Mouse (Mus musculus) A20 (cell line): ENCODE data around the gene Trpt1.

Experiments
- DNase-seq: peaks from one replicate; pipeline ENCODE4 v3.0.0-alpha.2; 2011; ENCODE audit warnings: low read depth, low spot score

Gene Trpt1

DNA sequence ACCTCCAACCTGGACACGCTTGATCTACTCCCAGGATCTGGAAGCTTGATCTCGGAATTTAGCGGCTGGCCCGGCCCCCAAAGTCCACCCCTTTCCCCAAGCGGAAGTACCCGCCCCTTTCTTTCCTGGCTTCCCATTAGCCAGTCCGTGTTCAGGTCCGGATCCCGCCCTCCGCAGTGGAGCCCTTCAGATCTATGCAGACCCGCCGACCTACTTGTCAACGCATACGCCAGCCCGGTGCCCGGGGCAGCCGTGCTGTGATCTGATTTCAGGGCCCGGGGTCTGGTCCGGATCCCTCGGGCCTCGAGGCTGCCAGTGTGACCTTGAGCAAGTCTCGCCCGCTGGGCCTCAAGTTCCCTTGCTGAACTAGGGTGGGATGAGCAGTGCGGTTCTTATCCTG is at the start of gene Trpt1, which contains the start of gene Nudt22:
Gene Trpt1, plus strand, starts transcription at position 126 of the 400 bp plus-strand sequence.
Gene Nudt22, minus strand, starts transcription at position 112 of the 400 bp plus-strand sequence.
- peak; percentile 82 for DNase-seq

- no peak for DNase-seq
Measured at GRCm38 (mm10) chr19:6947742-6948141, 48.2 kb upstream of the Trpt1 start.

- DNase-seq: no peak
Measured at GRCm38 (mm10) chr19:6948186-6948585, 47.7 kb upstream of the Trpt1 start.

- DNase-seq: no peak
Measured at GRCm38 (mm10) chr19:6949532-6949931, 46.4 kb upstream of the Trpt1 start.

DNA sequence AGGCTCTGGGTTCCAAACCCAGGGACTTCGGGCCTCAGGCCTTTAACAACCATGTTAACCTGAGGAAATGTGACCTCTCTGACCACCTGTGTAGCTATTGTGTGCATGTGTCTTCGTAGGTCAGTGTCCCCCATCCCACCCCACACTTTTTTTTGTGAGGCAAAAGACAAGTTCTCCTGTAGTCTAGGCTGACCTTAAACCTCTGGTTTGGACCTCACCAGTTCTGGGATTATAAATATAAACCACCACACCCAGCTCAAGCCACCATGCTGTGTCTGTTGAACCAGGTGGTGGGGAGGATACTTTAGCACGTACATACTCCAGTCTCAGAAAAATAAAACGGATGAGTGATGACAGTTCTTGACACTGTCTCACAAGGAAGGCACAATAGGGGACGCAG is 46.0 kb upstream of the Trpt1 start:
- no peak for DNase-seq

DNA sequence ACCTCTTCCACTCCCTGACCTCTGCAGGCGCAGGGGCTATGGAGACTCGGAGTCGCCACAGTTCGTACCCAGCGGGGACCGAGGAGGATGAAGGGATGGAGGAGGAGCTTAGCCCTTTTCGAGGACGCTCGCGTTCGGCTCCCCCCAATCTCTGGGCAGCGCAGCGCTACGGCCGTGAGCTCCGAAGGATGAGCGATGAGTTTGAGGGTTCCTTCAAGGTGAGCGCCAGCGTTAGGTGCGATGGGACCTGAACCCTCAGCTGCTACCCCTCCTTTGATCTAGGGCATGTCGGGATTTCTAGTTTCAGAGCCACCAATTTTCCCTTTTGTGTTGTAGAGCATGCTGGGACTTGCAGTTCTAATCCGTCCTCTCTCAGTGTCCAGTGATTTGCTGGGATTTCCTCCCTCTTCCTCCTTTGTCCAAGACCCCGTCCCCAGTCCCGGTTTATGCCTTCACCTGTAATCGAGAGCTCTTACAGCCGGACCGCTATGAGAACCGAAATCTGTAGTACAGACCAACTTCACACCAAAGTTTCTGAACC is 45.2 kb upstream of the Trpt1 start:
- peak; percentile 77 for DNase-seq

DNA sequence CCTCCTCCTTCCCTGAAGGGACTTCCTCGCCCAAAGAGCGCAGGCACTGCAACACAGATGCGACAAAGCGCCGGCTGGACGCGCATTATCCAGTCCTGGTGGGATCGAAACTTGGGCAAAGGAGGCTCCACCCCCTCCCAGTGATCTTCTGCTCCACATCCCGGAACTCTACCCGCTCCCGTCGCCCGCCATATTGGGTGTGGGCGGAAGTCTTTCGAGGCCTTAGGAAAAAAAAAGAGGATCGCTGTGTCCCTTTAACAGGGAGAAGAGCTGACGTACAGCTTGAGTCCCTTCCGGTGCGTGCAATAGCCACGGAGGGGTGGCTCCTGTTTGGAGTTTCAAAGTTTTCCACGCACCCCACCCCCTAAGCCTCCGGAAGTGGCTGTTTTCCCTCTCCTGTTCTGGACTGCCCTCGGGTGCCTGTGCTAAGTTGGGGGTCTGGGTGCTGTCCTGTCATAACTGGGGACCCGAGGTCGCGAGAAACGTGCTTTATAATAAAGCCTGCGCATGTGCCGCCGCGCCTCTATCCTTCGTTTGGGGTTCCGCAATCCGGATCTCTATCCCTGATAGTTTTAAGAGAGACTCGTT is 44.5 kb upstream of the Trpt1 start:
- peak; percentile 89 for DNase-seq

GRCm38 (mm10) chr19:6951994-6952711 is 43.8 kb upstream of the Trpt1 start:
- DNase-seq: peak; percentile 64

DNA sequence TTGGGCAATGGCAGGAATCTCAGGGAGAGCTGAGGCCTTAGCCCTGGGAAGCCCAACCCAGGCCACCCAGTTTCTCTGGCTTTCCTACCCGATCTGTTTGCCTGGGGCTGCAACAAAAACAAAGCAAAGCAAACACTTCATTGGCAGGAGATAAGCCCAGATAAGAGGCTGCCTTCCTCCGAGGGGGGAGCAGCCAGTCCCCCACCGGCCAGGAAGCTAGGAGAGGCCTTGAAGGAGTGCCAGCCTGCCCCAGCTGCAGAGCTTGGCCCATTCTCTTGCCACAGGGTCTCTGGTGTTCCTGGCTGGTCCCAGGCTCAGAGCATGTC is 43.3 kb upstream of the Trpt1 start:
- DNase-seq: no peak

DNA sequence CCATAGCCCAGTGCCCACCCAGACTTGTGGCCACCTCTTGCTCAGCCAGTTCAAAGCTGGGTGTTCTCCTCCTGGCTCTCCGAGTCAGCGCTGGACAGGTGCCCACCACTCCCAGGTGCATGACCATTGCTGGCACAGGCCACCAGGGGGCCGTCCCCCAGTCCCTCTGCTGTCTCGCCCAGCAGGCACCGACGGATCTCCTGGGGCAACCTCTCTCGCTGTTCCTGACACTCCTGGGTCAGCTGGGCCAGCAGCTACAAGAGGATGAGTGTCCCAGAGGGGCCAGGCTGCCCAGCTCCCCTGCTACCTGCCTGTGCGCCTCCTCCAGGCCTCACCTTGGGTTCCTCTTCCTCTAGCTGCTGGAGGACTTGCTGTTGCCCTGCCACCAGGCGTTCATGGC is 41.9 kb upstream of the Trpt1 start:
- DNase-seq: peak; percentile 47

DNA sequence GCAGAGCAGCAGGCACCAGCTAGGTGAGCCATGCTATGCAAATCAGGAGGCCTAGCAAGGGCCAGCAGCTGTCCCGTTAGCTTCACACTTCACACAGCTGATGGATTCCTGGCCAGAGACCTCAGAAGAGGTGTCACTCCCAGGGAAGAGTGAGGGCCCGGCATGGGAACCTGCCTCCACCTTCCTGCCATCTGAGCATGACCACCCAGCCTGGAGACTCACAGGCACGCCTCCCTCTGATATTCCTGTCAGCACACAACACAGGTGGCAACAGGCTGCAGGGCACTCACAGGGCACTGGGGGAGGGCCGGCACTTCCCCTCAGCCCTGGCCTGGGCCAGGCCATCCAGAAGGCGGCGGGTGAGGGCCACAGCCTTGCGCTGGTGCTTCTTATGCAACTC is 40.5 kb upstream of the Trpt1 start:
- peak; percentile 60 for DNase-seq

DNA sequence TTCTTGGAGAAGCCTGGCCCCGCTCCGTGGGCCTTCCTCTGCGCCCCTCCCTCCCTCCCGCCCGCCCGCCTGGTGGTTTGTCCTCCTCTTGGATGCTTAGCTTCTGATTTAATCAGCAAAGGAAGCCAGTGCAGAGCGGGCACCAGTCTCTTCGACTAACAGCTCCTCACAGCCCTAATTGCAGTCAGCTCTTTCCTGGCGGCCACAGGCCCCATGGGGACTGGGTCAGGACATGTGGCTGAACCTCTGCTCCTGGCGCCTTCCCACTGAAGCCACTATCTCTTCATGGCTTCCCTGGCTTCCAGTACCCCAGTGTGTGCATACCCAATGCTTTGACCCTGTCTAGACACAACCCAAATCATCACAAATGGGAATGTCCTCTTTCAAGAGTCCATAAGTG is 39.5 kb upstream of the Trpt1 start:
- no peak for DNase-seq

GRCm38 (mm10) chr19:6968491-6969271 is 27.2 kb upstream of the Trpt1 start:
- peak; percentile 47 for DNase-seq

DNA sequence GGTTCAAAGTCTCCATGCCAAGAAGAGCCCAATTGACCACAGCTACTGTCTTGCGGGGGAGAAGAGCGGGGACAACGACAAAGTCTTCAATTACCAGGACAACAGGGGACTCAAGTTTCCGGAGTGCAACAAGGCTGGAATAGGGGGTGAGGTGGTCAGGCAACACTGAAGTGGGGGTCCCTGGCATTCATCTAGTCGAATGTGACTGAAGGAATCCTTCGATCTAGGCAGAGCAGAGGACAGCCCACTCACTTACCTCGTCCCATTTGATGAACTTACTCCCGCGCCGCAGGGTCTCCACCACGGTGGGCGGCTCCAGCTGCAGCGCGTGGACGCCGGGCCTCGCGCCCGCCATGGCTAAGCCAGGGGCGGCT is 26.7 kb upstream of the Trpt1 start:
- no peak for DNase-seq

DNA sequence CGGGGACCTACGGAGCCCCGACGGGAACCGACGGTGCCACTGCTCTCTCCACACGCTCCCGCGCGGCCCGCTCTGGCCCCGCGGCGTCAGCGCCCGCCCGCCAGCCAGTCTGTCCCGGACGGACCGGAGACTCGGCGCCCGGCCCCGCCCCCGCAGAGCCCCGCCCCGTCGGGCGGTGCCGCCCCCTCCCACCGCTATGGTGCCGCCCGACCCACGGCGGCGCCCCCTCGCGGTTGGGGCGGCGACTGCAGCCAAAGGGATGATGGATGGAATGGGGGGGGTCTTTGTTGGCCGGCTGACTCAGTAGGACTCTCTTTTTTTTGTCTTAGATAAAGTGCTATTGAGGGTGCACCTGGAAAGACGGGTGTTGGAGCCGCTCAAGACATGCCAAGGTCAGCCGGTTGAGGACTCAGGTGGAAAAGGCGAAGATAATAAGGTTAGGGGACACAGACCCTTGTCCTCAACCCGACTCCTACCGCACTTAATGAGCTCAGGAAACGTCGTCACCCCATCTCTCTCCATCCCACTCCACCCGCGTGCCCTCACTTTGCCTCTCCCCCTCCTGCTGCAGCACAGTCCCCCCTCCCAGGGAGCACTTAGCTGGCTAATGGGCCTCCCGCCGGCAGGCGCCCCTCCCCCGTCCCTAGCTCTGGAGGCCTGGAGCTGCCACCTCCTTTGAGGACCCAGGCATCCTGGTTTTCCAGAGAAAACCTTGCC is 26.1 kb upstream of the Trpt1 start:
- DNase-seq: peak; percentile 84

DNA sequence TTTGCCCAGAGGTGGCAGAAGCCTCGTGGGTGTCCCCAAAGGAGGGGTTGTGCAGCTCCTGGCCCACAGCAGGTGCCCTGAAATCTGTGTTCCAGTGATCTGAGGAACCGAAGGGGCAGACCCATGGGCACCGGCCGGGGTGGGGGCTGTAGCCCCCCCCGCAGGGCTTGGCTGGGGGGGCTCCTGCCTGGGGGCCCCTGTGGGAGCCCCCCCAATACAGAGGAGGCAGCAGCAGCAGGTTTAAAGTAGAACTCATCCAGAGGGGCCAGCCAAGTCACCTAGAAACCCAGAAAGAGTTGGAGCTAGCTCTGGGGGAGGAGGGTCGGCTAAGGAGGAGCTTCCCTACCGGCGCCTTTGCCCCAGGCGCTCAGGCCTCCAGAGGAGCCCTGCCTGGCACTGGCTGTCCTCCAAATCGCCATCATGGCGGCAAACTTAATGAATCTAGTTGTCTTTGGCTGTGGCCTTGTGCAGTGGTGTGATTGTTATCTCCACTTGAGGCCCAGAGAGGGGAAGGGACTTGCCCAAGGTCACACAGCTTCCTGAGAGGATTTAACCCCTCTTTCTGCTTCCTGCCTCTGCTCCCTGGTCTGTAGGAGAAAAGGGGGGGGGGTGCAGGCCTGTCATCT is 25.4 kb upstream of the Trpt1 start:
- DNase-seq: no peak

- DNase-seq: no peak
Measured at GRCm38 (mm10) chr19:6971644-6972043, 24.3 kb upstream of the Trpt1 start.

DNA sequence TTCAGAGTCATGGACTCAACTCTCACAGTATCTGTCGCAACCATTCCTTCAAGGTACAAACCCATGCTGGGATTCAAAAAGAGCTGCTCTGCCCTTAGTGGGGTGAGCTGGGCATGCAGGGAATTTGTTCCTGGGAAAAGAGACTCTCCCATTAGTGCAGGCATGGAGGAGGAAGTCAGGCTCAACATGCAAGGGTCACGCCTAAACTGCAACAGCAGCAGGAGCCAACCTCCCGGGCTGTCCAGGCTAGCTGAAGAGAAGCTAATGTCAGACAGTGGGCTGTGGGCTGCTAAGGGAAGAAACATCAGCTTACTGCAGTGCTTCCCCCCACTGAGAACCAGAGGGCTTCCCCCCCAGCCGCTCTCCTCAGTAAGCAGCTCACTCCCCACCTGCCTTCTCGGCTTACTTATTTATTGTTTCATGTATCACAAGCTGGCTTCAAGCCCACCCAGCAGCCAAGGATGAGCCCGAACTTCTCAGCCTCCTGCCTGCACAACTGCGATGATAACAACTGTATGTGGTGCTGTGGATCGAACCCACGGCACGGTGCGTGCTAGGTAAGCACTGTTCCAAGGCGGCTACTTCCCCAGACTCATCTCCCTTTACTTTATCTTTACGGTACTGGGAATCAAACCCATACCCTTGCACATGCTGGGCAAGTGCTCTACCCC is 23.5 kb upstream of the Trpt1 start:
- no peak for DNase-seq

GRCm38 (mm10) chr19:6973581-6974190 is 22.2 kb upstream of the Trpt1 start:
- no peak for DNase-seq
